Mouse (Mus musculus) lung, embryonic 14.5 days (tissue): ENCODE results near the gene Ttc21a. TPM values are rescaled to one million over a fixed set of nuclear protein-coding genes. Genes with fewer than 3 reads are reported as not detected.

Source experiments
- ATAC-seq: fragments of 200-750 bp; cut with Nextera tagmentation; 2 replicates; pipeline ENCODE4 v1.8.0; 2017; ENCODE audit warnings: mild to moderate bottlenecking, moderate TSS enrichment, moderate library complexity; ENCODE audit not compliant: insufficient read depth
- DNase-seq: peaks from one replicate; pipeline ENCODE4 v3.0.0-alpha.2; 2015
- H3K27ac ChIP-seq: fragments of 300-500 bp; sonication (generic); 2 replicates; pipeline ENCODE4 v1.5.1; 2014; ENCODE audit warnings: low read depth, mild to moderate bottlenecking, moderate library complexity
- H3K27me3 ChIP-seq: fragments of 300-500 bp; sonication (generic); 2 replicates; pipeline ENCODE4 v1.6.1; 2014; ENCODE audit warnings: low read length, control low read depth; ENCODE audit not compliant: insufficient read depth
- H3K36me3 ChIP-seq: fragments of 300-500 bp; sonication (generic); 2 replicates; pipeline ENCODE4 v1.6.1; 2014; ENCODE audit warnings: control low read depth; ENCODE audit not compliant: insufficient read depth
- H3K4me1 ChIP-seq: fragments of 300-500 bp; sonication (generic); 2 replicates; pipeline ENCODE4 v1.6.1; 2014; ENCODE audit warnings: antibody characterized with exemption, control low read depth; ENCODE audit not compliant: insufficient read depth
- H3K4me2 ChIP-seq: fragments of 300-500 bp; sonication (generic); 2 replicates; pipeline ENCODE4 v1.6.1; 2014; ENCODE audit warnings: mild to moderate bottlenecking
- H3K4me3 ChIP-seq: fragments of 300-500 bp; sonication (generic); 2 replicates; pipeline ENCODE4 v1.5.1; 2014; ENCODE audit warnings: low read depth, low read length
- H3K9ac ChIP-seq: fragments of 300-500 bp; sonication (generic); 2 replicates; pipeline ENCODE4 v1.6.1; 2014
- H3K9me3 ChIP-seq: fragments of 300-500 bp; sonication (generic); 2 replicates; pipeline ENCODE4 v1.6.1; 2016; ENCODE audit warnings: low read depth, low read length, control low read depth
- CTCF ChIP-seq: IDR thresholded peaks from 2 replicates; pipeline ENCODE4 v1.5.1; 2016; ENCODE audit warnings: antibody characterized with exemption, low read depth
- WGBS: fragments of 180-500 bp; shearing (Covaris S2); extraction: QIAGEN DNeasy Blood & Tissue Kit; methylation state at CpG from one replicate; pipeline ENCODE4 v1.1.7; 2014; 5-methylcytosine and 5-hydroxymethylcytosine counted together
- polyA plus RNA-seq: library from polyadenylated mRNA; unstranded; fragments of >200 nt; fragmentation: Nextera tagmentation; extraction: Ambion mirVana; gene quantifications from 2 replicates; pipeline ENCODE4 v1.2.1, GENCODE M21; 2014

The Ttc21a gene
- polyA plus RNA-seq, 1 experiment from 2014 or later = 0.16 TPM

GRCm38 (mm10) chr9:119923462-119923861 lies 13.9 kb upstream of the Ttc21a start:
- no peak for DNase-seq
- no peaks in the 10 kb centered on the region for H3K27me3 ChIP-seq
- H3K9me3 ChIP-seq = no peaks in the 10 kb centered on the region
- H3K36me3 ChIP-seq = peaks cover 88% of the 10 kb centered on the region
- no peak for TF ChIP-seq CTCF
- 0 out of 2 replicates have a peak, but pooled peaks cover 5% of the 10 kb centered on the region for H3K4me1 ChIP-seq
- no peak overlapping the region for H3K4me2 ChIP-seq
- H3K4me3 ChIP-seq = no peak overlapping the region
- no peak overlapping the region for H3K27ac ChIP-seq
- WGBS = 74% methylated on average over 4 of the region's 4 CpGs
- ATAC-seq = no peak
- H3K9ac ChIP-seq = no peak overlapping the region

GRCm38 (mm10) chr9:119925120-119925657 lies 12.2 kb upstream of the Ttc21a start:
- 0 out of 2 replicates have a peak, but pooled peaks have one; percentile 8 for TF ChIP-seq CTCF
- H3K9me3 ChIP-seq = no peaks in the 10 kb centered on the region
- 0 out of 2 replicates have a peak, but pooled peaks cover 5% of the 10 kb centered on the region for H3K4me1 ChIP-seq
- H3K27ac ChIP-seq = peak overlapping the region; percentile 90
- H3K27me3 ChIP-seq = no peaks in the 10 kb centered on the region
- ATAC-seq (peak; percentile 48), DNase-seq (peak; percentile 75)
- H3K4me3 ChIP-seq = no peak overlapping the region
- peaks cover 89% of the 10 kb centered on the region for H3K36me3 ChIP-seq
- H3K9ac ChIP-seq = no peak overlapping the region
- H3K4me2 ChIP-seq = peak overlapping the region; percentile 35
- WGBS = 54% methylated on average over 16 of the region's 16 CpGs

GRCm38 (mm10) chr9:119925729-119926128 lies 11.7 kb upstream of the Ttc21a start:
- Histone ChIP-seq H3K36me3 (peaks cover 89% of the 10 kb centered on the region), H3K4me2 (peak overlapping the region; percentile 38; the same call in 1 of the 2 replicates), H3K27ac (peak overlapping the region; percentile 90), H3K9ac (no peak overlapping the region), H3K27me3 (no peaks in the 10 kb centered on the region), H3K9me3 (no peaks in the 10 kb centered on the region), H3K4me3 (no peak overlapping the region), H3K4me1 (0 out of 2 replicates have a peak, but pooled peaks cover 5% of the 10 kb centered on the region)
- no peak for TF ChIP-seq CTCF
- DNase-seq (peak; percentile 90), ATAC-seq (peak; percentile 74)
- WGBS = 38% methylated on average over 8 of the region's 8 CpGs

- H3K27me3 ChIP-seq = no peaks in the 10 kb centered on the region
- 0 out of 2 replicates have a peak, but pooled peaks cover 5% of the 10 kb centered on the region for H3K4me1 ChIP-seq
- no peaks in the 10 kb centered on the region for H3K9me3 ChIP-seq
- no peak for TF ChIP-seq CTCF
- H3K36me3 ChIP-seq = peaks cover 90% of the 10 kb centered on the region
- H3K27ac ChIP-seq = peak overlapping the region; percentile 90
- peak overlapping the region; percentile 15; the same call in 1 of the 2 replicates for H3K4me2 ChIP-seq
- 36% methylated on average over 5 of the region's 5 CpGs for WGBS
- peak; percentile 80 for ATAC-seq
- DNase-seq = peak; percentile 89
- H3K9ac ChIP-seq = no peak overlapping the region
- no peak overlapping the region for H3K4me3 ChIP-seq
These were observed 10.9 kb upstream of the Ttc21a start for GRCm38 (mm10) chr9:119926497-119926896.

GRCm38 (mm10) chr9:119932358-119932757 lies 5.0 kb upstream of the Ttc21a start:
- Histone ChIP-seq H3K36me3 (peaks cover 56% of the 10 kb centered on the region), H3K4me3 (no peak overlapping the region), H3K9me3 (no peaks in the 10 kb centered on the region), H3K27me3 (no peaks in the 10 kb centered on the region), H3K27ac (no peak overlapping the region), H3K9ac (no peak overlapping the region), H3K4me1 (peaks cover 5% of the 10 kb centered on the region; the same call in 1 of the 2 replicates), H3K4me2 (no peak overlapping the region)
- WGBS = 85% methylated on average over 12 of the region's 12 CpGs
- ATAC-seq (no peak), DNase-seq (no peak)
- TF ChIP-seq CTCF = no peak

- Histone ChIP-seq H3K4me3 (no peak overlapping the region), H3K27me3 (no peaks in the 10 kb centered on the region), H3K9ac (no peak overlapping the region), H3K4me2 (no peak overlapping the region), H3K9me3 (no peaks in the 10 kb centered on the region), H3K4me1 (peaks cover 5% of the 10 kb centered on the region; the same call in 1 of the 2 replicates), H3K36me3 (peaks cover 43% of the 10 kb centered on the region), H3K27ac (no peak overlapping the region)
- no peak for TF ChIP-seq CTCF
- WGBS = 85% methylated on average over 6 of the region's 6 CpGs
- no peak for ATAC-seq
- no peak for DNase-seq
These were observed 3.7 kb upstream of the Ttc21a start for GRCm38 (mm10) chr9:119933675-119934074.

- no peak overlapping the region for H3K4me3 ChIP-seq
- no peak overlapping the region for H3K4me2 ChIP-seq
- H3K27ac ChIP-seq = no peak overlapping the region
- ATAC-seq = no peak
- no peak overlapping the region for H3K9ac ChIP-seq
- H3K27me3 ChIP-seq = no peaks in the 10 kb centered on the region
- TF ChIP-seq CTCF = no peak
- DNase-seq = no peak
- H3K4me1 ChIP-seq = peaks cover 5% of the 10 kb centered on the region; the same call in 1 of the 2 replicates
- no peaks in the 10 kb centered on the region for H3K9me3 ChIP-seq
- no peaks in the 10 kb centered on the region for H3K36me3 ChIP-seq
- 81% methylated on average over 4 of the region's 4 CpGs for WGBS
These were observed 1.1 kb downstream of the Ttc21a start for GRCm38 (mm10) chr9:119938496-119938895.
